Mouse (Mus musculus) neural tube, embryonic 11.5 days (tissue): ENCODE results near the gene Sppl3. TPM values are rescaled to one million over a fixed set of nuclear protein-coding genes. Genes with fewer than 3 reads are reported as not detected.

Experiments
- ATAC-seq: fragments of 200-750 bp; cut with Nextera tagmentation; 2 replicates; pipeline ENCODE4 v1.8.0; 2017; ENCODE audit warnings: moderate number of reproducible peaks, mild to moderate bottlenecking, moderate TSS enrichment, moderate library complexity; ENCODE audit not compliant: insufficient read depth, low FRiP score, low TSS enrichment
- DNase-seq: peaks from one replicate; pipeline ENCODE4 v3.0.0-alpha.2; 2015; ENCODE audit warnings: low spot score
- H3K27ac ChIP-seq: fragments of 300-500 bp; sonication (generic); 2 replicates; pipeline ENCODE4 v1.5.1; 2014; ENCODE audit warnings: low read depth, mild to moderate bottlenecking, low read length
- H3K27me3 ChIP-seq: fragments of 300-500 bp; sonication (generic); 2 replicates; pipeline ENCODE4 v1.6.1; 2014; ENCODE audit warnings: mild to moderate bottlenecking, low read length, mixed read lengths; ENCODE audit not compliant: control insufficient read depth, insufficient read depth
- H3K36me3 ChIP-seq: fragments of 300-500 bp; sonication (generic); 2 replicates; pipeline ENCODE4 v1.6.1; 2014; ENCODE audit warnings: mild to moderate bottlenecking, low read length, moderate library complexity, mixed read lengths; ENCODE audit not compliant: control insufficient read depth, insufficient read depth
- H3K4me1 ChIP-seq: fragments of 300-500 bp; sonication (generic); 2 replicates; pipeline ENCODE4 v1.6.1; 2014; ENCODE audit warnings: low read length, mixed read lengths; ENCODE audit not compliant: control insufficient read depth, insufficient read depth
- H3K4me2 ChIP-seq: fragments of 300-500 bp; sonication (generic); 2 replicates; pipeline ENCODE4 v1.6.1; 2014; ENCODE audit warnings: low read depth, mild to moderate bottlenecking, moderate library complexity
- H3K4me3 ChIP-seq: fragments of 300-500 bp; sonication (generic); 2 replicates; pipeline ENCODE4 v1.5.1; 2014; ENCODE audit warnings: low read depth, low read length
- H3K9ac ChIP-seq: fragments of 300-500 bp; sonication (generic); 2 replicates; pipeline ENCODE4 v1.6.1; 2014; ENCODE audit warnings: mild to moderate bottlenecking, low read length
- H3K9me3 ChIP-seq: fragments of 300-500 bp; sonication (generic); 2 replicates; pipeline ENCODE4 v1.6.1; 2016; ENCODE audit warnings: low read length; ENCODE audit not compliant: control insufficient read depth
- WGBS: fragments of 180-500 bp; shearing (Covaris S2); extraction: QIAGEN DNeasy Blood & Tissue Kit; methylation state at CpG from one replicate; pipeline ENCODE4 v1.1.7; 2014; 5-methylcytosine and 5-hydroxymethylcytosine counted together
- polyA plus RNA-seq: library from polyadenylated mRNA; unstranded; fragments of >200 nt; fragmentation: Nextera tagmentation; extraction: Ambion mirVana; gene quantifications from 2 replicates; pipeline ENCODE4 v1.2.1, GENCODE M21; 2014

Gene Sppl3
- polyA plus RNA-seq, 1 experiment from 2014 or later: 45.1 TPM

GRCm38 (mm10) chr5:115120978-115121377 is 110.0 kb downstream of the Sppl3 start:
- H3K27me3 ChIP-seq: no peaks in the 10 kb centered on the region
- H3K27ac ChIP-seq: no peak overlapping the region
- H3K4me3 ChIP-seq: no peak overlapping the region
- peaks cover 2% of the 10 kb centered on the region for H3K4me1 ChIP-seq
- no peak overlapping the region for H3K9ac ChIP-seq
- H3K4me2 ChIP-seq: no peak overlapping the region
- WGBS: 76% methylated on average over 5 of the region's 5 CpGs
- H3K9me3 ChIP-seq: no peaks in the 10 kb centered on the region
- no peak for ATAC-seq
- DNase-seq: no peak
- peaks cover 7% of the 10 kb centered on the region for H3K36me3 ChIP-seq

- no peak for DNase-seq
- H3K9me3 ChIP-seq: no peaks in the 10 kb centered on the region
- H3K4me1 ChIP-seq: peaks cover 3% of the 10 kb centered on the region
- H3K4me3 ChIP-seq: no peak overlapping the region
- ATAC-seq: no peak
- H3K4me2 ChIP-seq: no peak overlapping the region
- WGBS: 95% methylated on average over 6 of the region's 6 CpGs
- H3K27ac ChIP-seq: no peak overlapping the region
- H3K36me3 ChIP-seq: peaks cover 10% of the 10 kb centered on the region
- H3K27me3 ChIP-seq: no peaks in the 10 kb centered on the region
- no peak overlapping the region; the same call in 1 of the 2 replicates for H3K9ac ChIP-seq
Observed at GRCm38 (mm10) chr5:115124690-115125089, 113.8 kb downstream of the Sppl3 start.

- H3K4me2 ChIP-seq: no peak overlapping the region
- H3K4me3 ChIP-seq: no peak overlapping the region
- no peaks in the 10 kb centered on the region for H3K9me3 ChIP-seq
- WGBS: 27% methylated on average over 24 of the region's 24 CpGs
- H3K9ac ChIP-seq: no peak overlapping the region
- H3K4me1 ChIP-seq: peaks cover 3% of the 10 kb centered on the region
- H3K27me3 ChIP-seq: no peaks in the 10 kb centered on the region
- H3K36me3 ChIP-seq: peaks cover 11% of the 10 kb centered on the region
- no peak for ATAC-seq
- peak; percentile 84 for DNase-seq
- no peak overlapping the region for H3K27ac ChIP-seq
Observed at GRCm38 (mm10) chr5:115125211-115125871, 114.4 kb downstream of the Sppl3 start.

- H3K27me3 ChIP-seq: no peaks in the 10 kb centered on the region
- peaks cover 11% of the 10 kb centered on the region for H3K36me3 ChIP-seq
Observed at GRCm38 (mm10) chr5:115126578-115127312, 115.8 kb downstream of the Sppl3 start.

GRCm38 (mm10) chr5:115127421-115128179 is 116.7 kb downstream of the Sppl3 start:
- DNase-seq (no peak), ATAC-seq (no peak)
- Histone ChIP-seq H3K9me3 (no peaks in the 10 kb centered on the region), H3K9ac (no peak overlapping the region), H3K36me3 (peaks cover 11% of the 10 kb centered on the region), H3K4me2 (no peak overlapping the region), H3K4me3 (no peak overlapping the region), H3K4me1 (peaks cover 5% of the 10 kb centered on the region), H3K27ac (no peak overlapping the region), H3K27me3 (no peaks in the 10 kb centered on the region)
- WGBS: 94% methylated on average over 22 of the region's 22 CpGs

More at GRCm38 (mm10) chr5:115126578-115127312, 115.8 kb downstream of the Sppl3 start:
- Histone ChIP-seq H3K4me1 (peaks cover 3% of the 10 kb centered on the region), H3K4me3 (no peak overlapping the region), H3K4me2 (no peak overlapping the region), H3K9me3 (no peaks in the 10 kb centered on the region), H3K27ac (no peak overlapping the region), H3K9ac (no peak overlapping the region)
- no peak for DNase-seq
- no peak for ATAC-seq
- 92% methylated on average over 28 of the region's 28 CpGs for WGBS

- Histone ChIP-seq H3K4me1 (peaks cover 11% of the 10 kb centered on the region), H3K4me2 (no peak overlapping the region), H3K36me3 (peaks cover 11% of the 10 kb centered on the region), H3K9me3 (no peaks in the 10 kb centered on the region), H3K27me3 (no peaks in the 10 kb centered on the region), H3K9ac (no peak overlapping the region), H3K4me3 (no peak overlapping the region), H3K27ac (no peak overlapping the region)
- DNase-seq (no peak), ATAC-seq (no peak)
- 93% methylated on average over 6 of the region's 6 CpGs for WGBS
Observed at GRCm38 (mm10) chr5:115129328-115129727, 118.4 kb downstream of the Sppl3 start.

- WGBS: 94% methylated on average over 8 of the region's 8 CpGs
- Histone ChIP-seq H3K9me3 (no peaks in the 10 kb centered on the region), H3K4me1 (peaks cover 9% of the 10 kb centered on the region), H3K36me3 (peaks cover 4% of the 10 kb centered on the region; the same call in 1 of the 2 replicates), H3K4me3 (no peak overlapping the region), H3K9ac (no peak overlapping the region), H3K4me2 (no peak overlapping the region), H3K27ac (no peak overlapping the region), H3K27me3 (no peaks in the 10 kb centered on the region)
- ATAC-seq: no peak
- DNase-seq: no peak
Observed at GRCm38 (mm10) chr5:115132465-115132864, 121.5 kb downstream of the Sppl3 start.

GRCm38 (mm10) chr5:115133358-115134066 is 122.6 kb downstream of the Sppl3 start:
- Histone ChIP-seq H3K9ac (peak overlapping the region; percentile 90), H3K4me1 (peaks cover 9% of the 10 kb centered on the region), H3K27me3 (no peaks in the 10 kb centered on the region), H3K36me3 (peaks cover 4% of the 10 kb centered on the region; the same call in 1 of the 2 replicates), H3K27ac (no peak overlapping the region), H3K4me3 (peak overlapping the region; percentile 98), H3K4me2 (peak overlapping the region; percentile 98), H3K9me3 (no peaks in the 10 kb centered on the region)
- WGBS: 64% methylated on average over 6 of the region's 6 CpGs
- ATAC-seq (no peak), DNase-seq (no peak)
